Mouse (Mus musculus) liver, embryonic 12.5 days (tissue): ENCODE measurements around the gene Gm21962. TPM values are rescaled to one million over a fixed set of nuclear protein-coding genes. Genes with fewer than 3 reads are reported as not detected.
"Not testable (repeated sequence)": the region's sequence is repeated elsewhere in the genome, so short reads cannot be mapped to it uniquely, and the experiment has no call there.

ENCODE experiments used
- ATAC-seq: fragments of 200-750 bp; cut with Nextera tagmentation; 2 replicates; pipeline ENCODE4 v1.8.0; 2017; ENCODE audit warnings: moderate number of reproducible peaks, mild to moderate bottlenecking, moderate library complexity
- H3K27ac ChIP-seq: fragments of 300-500 bp; sonication (generic); 2 replicates; pipeline ENCODE4 v1.5.1; 2016; ENCODE audit warnings: mild to moderate bottlenecking
- H3K27me3 ChIP-seq: fragments of 300-500 bp; sonication (generic); replicated peaks from 2 replicates; pipeline ENCODE4 v1.6.1; 2016; ENCODE audit warnings: mild to moderate bottlenecking, moderate library complexity
- H3K36me3 ChIP-seq: fragments of 300-500 bp; sonication (generic); 2 replicates; pipeline ENCODE4 v1.6.1; 2016; ENCODE audit warnings: mild to moderate bottlenecking, moderate library complexity
- H3K4me1 ChIP-seq: fragments of 300-500 bp; sonication (generic); 2 replicates; pipeline ENCODE4 v1.6.1; 2016
- H3K4me2 ChIP-seq: fragments of 300-500 bp; sonication (generic); 2 replicates; pipeline ENCODE4 v1.6.1; 2016; ENCODE audit warnings: mild to moderate bottlenecking, moderate library complexity
- H3K4me3 ChIP-seq: fragments of 300-500 bp; sonication (generic); 2 replicates; pipeline ENCODE4 v1.5.1; 2016; ENCODE audit warnings: mild to moderate bottlenecking, moderate library complexity
- H3K9ac ChIP-seq: fragments of 300-500 bp; sonication (generic); 2 replicates; pipeline ENCODE4 v1.6.1; 2016; ENCODE audit warnings: mild to moderate bottlenecking, moderate library complexity
- H3K9me3 ChIP-seq: fragments of 300-500 bp; sonication (generic); replicated peaks from 2 replicates; pipeline ENCODE4 v1.6.1; 2016; ENCODE audit warnings: mild to moderate bottlenecking, moderate library complexity
- WGBS: fragments of 180-500 bp; shearing (Covaris S2); methylation state at CpG from one replicate; pipeline ENCODE4 v1.1.7; 2016; ENCODE audit not compliant: insufficient replicate concordance; 5-methylcytosine and 5-hydroxymethylcytosine counted together
- polyA plus RNA-seq: library from polyadenylated mRNA; unstranded; fragments of >200 nt; fragmentation: Nextera tagmentation; extraction: Ambion mirVana; gene quantifications from 2 replicates; pipeline ENCODE4 v1.2.1, GENCODE M21; 2016

Gm21962 gene
- not detected in 2 replicates for polyA plus RNA-seq

GRCm38 (mm10) chr3:137671224-137671623 is at the start of gene Gm21962:
Gene Gm21962 (plus strand): TSS chr3:137671524.
- not testable (repeated sequence) for H3K36me3 ChIP-seq, ATAC-seq, H3K9me3 ChIP-seq, H3K27me3 ChIP-seq, H3K4me3 ChIP-seq, H3K4me1 ChIP-seq, H3K9ac ChIP-seq, H3K27ac ChIP-seq, H3K4me2 ChIP-seq
- no CpG with 5 or more reads among the region's 3 CpGs for WGBS

GRCm38 (mm10) chr3:137622091-137622490 is 49.2 kb upstream of the Gm21962 start:
- WGBS = 32% methylated on average over 6 of the region's 6 CpGs
- no peaks in the 10 kb centered on the region for H3K4me1 ChIP-seq
- no peak for ATAC-seq
- no peak overlapping the region for H3K9ac ChIP-seq
- H3K36me3 ChIP-seq = no peaks in the 10 kb centered on the region
- peaks cover 34% of the 10 kb centered on the region for H3K27me3 ChIP-seq
- no peak overlapping the region for H3K27ac ChIP-seq
- H3K9me3 ChIP-seq = no peaks in the 10 kb centered on the region
- no peak overlapping the region for H3K4me3 ChIP-seq
- no peak overlapping the region for H3K4me2 ChIP-seq

- H3K9ac ChIP-seq = no peak overlapping the region
- no peak for ATAC-seq
- WGBS = 28% methylated on average over 14 of the region's 14 CpGs
These were observed 48.3 kb upstream of the Gm21962 start for GRCm38 (mm10) chr3:137622895-137623580.

GRCm38 (mm10) chr3:137623581-137624362 is 47.6 kb upstream of the Gm21962 start:
- H3K9ac ChIP-seq = no peak overlapping the region

More at GRCm38 (mm10) chr3:137622895-137623580, 48.3 kb upstream of the Gm21962 start:
- no peak overlapping the region for H3K27ac ChIP-seq
- H3K36me3 ChIP-seq = no peaks in the 10 kb centered on the region
- H3K4me3 ChIP-seq = peak overlapping the region; percentile 48
- H3K4me2 ChIP-seq = peak overlapping the region; percentile 71
- no peaks in the 10 kb centered on the region for H3K9me3 ChIP-seq
- no peaks in the 10 kb centered on the region for H3K4me1 ChIP-seq
- H3K27me3 ChIP-seq = peaks cover 34% of the 10 kb centered on the region

GRCm38 (mm10) chr3:137625054-137625453 is 46.3 kb upstream of the Gm21962 start:
- no peak overlapping the region for H3K4me2 ChIP-seq
- no peak for ATAC-seq
- H3K9me3 ChIP-seq = no peaks in the 10 kb centered on the region
- no peak overlapping the region for H3K9ac ChIP-seq
- no peaks in the 10 kb centered on the region for H3K36me3 ChIP-seq
- H3K27ac ChIP-seq = no peak overlapping the region
- no peak overlapping the region for H3K4me3 ChIP-seq
- 69% methylated on average over 5 of the region's 5 CpGs for WGBS
- no peaks in the 10 kb centered on the region for H3K4me1 ChIP-seq
- peaks cover 34% of the 10 kb centered on the region for H3K27me3 ChIP-seq

More at GRCm38 (mm10) chr3:137623581-137624362, 47.6 kb upstream of the Gm21962 start:
- Histone ChIP-seq H3K4me1 (no peaks in the 10 kb centered on the region), H3K4me3 (peak overlapping the region; percentile 48), H3K36me3 (no peaks in the 10 kb centered on the region), H3K27me3 (peaks cover 34% of the 10 kb centered on the region), H3K4me2 (peak overlapping the region; percentile 71), H3K27ac (no peak overlapping the region), H3K9me3 (no peaks in the 10 kb centered on the region)
- peak; percentile 85 for ATAC-seq
- 3% methylated on average over 43 of the region's 47 CpGs for WGBS

- 76% methylated on average over 10 of the region's 10 CpGs for WGBS
- H3K4me2 ChIP-seq = no peak overlapping the region
- no peak overlapping the region for H3K27ac ChIP-seq
- no peak overlapping the region for H3K9ac ChIP-seq
- no peaks in the 10 kb centered on the region for H3K4me1 ChIP-seq
- no peak overlapping the region for H3K4me3 ChIP-seq
- ATAC-seq = no peak
- H3K9me3 ChIP-seq = no peaks in the 10 kb centered on the region
- no peaks in the 10 kb centered on the region for H3K27me3 ChIP-seq
- no peaks in the 10 kb centered on the region for H3K36me3 ChIP-seq
These were observed 37.6 kb upstream of the Gm21962 start for GRCm38 (mm10) chr3:137633726-137634125.

GRCm38 (mm10) chr3:137636571-137636970 is 34.8 kb upstream of the Gm21962 start:
- Histone ChIP-seq H3K4me1 (no peaks in the 10 kb centered on the region), H3K27me3 (no peaks in the 10 kb centered on the region), H3K36me3 (no peaks in the 10 kb centered on the region), H3K9me3 (no peaks in the 10 kb centered on the region), H3K9ac (no peak overlapping the region), H3K4me3 (no peak overlapping the region), H3K27ac (no peak overlapping the region), H3K4me2 (no peak overlapping the region)
- ATAC-seq = no peak
- 60% methylated on average over 4 of the region's 4 CpGs for WGBS

- H3K27ac ChIP-seq = no peak overlapping the region
- no peaks in the 10 kb centered on the region for H3K4me1 ChIP-seq
- no peak overlapping the region for H3K9ac ChIP-seq
- no peak for ATAC-seq
- no peak overlapping the region for H3K4me2 ChIP-seq
- no peaks in the 10 kb centered on the region for H3K9me3 ChIP-seq
- WGBS = 77% methylated on average over 5 of the region's 5 CpGs
- no peaks in the 10 kb centered on the region for H3K27me3 ChIP-seq
- no peaks in the 10 kb centered on the region for H3K36me3 ChIP-seq
- no peak overlapping the region for H3K4me3 ChIP-seq
These were observed 30.1 kb upstream of the Gm21962 start for GRCm38 (mm10) chr3:137641238-137641637.

GRCm38 (mm10) chr3:137642137-137642536 is 29.2 kb upstream of the Gm21962 start:
- no peaks in the 10 kb centered on the region for H3K4me1 ChIP-seq
- no peak for ATAC-seq
- H3K27me3 ChIP-seq = no peaks in the 10 kb centered on the region
- no peaks in the 10 kb centered on the region for H3K9me3 ChIP-seq
- H3K4me2 ChIP-seq = no peak overlapping the region
- H3K27ac ChIP-seq = no peak overlapping the region
- no peaks in the 10 kb centered on the region for H3K36me3 ChIP-seq
- H3K4me3 ChIP-seq = no peak overlapping the region
- no peak overlapping the region for H3K9ac ChIP-seq
- 62% methylated on average over 8 of the region's 8 CpGs for WGBS

GRCm38 (mm10) chr3:137642568-137642967 is 28.8 kb upstream of the Gm21962 start:
- Histone ChIP-seq H3K9me3 (no peaks in the 10 kb centered on the region), H3K36me3 (no peaks in the 10 kb centered on the region), H3K4me2 (no peak overlapping the region), H3K27ac (no peak overlapping the region), H3K4me1 (no peaks in the 10 kb centered on the region), H3K4me3 (no peak overlapping the region), H3K9ac (no peak overlapping the region), H3K27me3 (no peaks in the 10 kb centered on the region)
- ATAC-seq = no peak
- 55% methylated on average over 3 of the region's 3 CpGs for WGBS

GRCm38 (mm10) chr3:137644081-137644480 is 27.2 kb upstream of the Gm21962 start:
- Histone ChIP-seq H3K4me2 (no peak overlapping the region), H3K9ac (no peak overlapping the region), H3K4me3 (no peak overlapping the region), H3K27ac (no peak overlapping the region), H3K27me3 (no peaks in the 10 kb centered on the region), H3K4me1 (no peaks in the 10 kb centered on the region), H3K36me3 (no peaks in the 10 kb centered on the region), H3K9me3 (no peaks in the 10 kb centered on the region)
- WGBS = 55% methylated on average over 3 of the region's 3 CpGs
- ATAC-seq = no peak

- H3K9me3 ChIP-seq = no peaks in the 10 kb centered on the region
- H3K4me3 ChIP-seq = no peak overlapping the region
- H3K27ac ChIP-seq = no peak overlapping the region
- ATAC-seq = no peak
- no peaks in the 10 kb centered on the region for H3K36me3 ChIP-seq
- 73% methylated on average over 6 of the region's 6 CpGs for WGBS
- no peaks in the 10 kb centered on the region for H3K4me1 ChIP-seq
- H3K9ac ChIP-seq = no peak overlapping the region
- no peak overlapping the region for H3K4me2 ChIP-seq
- H3K27me3 ChIP-seq = no peaks in the 10 kb centered on the region
These were observed 26.4 kb upstream of the Gm21962 start for GRCm38 (mm10) chr3:137644947-137645346.
